Mouse (Mus musculus): Measurements from ENCODE around the gene Entpd6.
A peak's percentile ranks its signal among the peaks of the same experiment; 100 is the strongest.

Gene Entpd6

GRCm38 (mm10) chr2:150787234-150787771 lies 38.5 kb downstream of the Entpd6 start:
- DNase-seq, result peak; percentile 58

- DNase-seq, result peak; percentile 87
Observed at GRCm38 (mm10) chr2:150788768-150789550, 40.1 kb downstream of the Entpd6 start.

- DNase-seq, result no peak
Observed at GRCm38 (mm10) chr2:150793320-150793719, 44.5 kb downstream of the Entpd6 start.

GRCm38 (mm10) chr2:150798084-150798483 lies 49.2 kb downstream of the Entpd6 start:
- DNase-seq, result no peak

GRCm38 (mm10) chr2:150800616-150801015 lies 51.8 kb downstream of the Entpd6 start:
- no peak for DNase-seq

- DNase-seq, result peak; percentile 23
Observed at GRCm38 (mm10) chr2:150803035-150803434, 54.2 kb downstream of the Entpd6 start.

GRCm38 (mm10) chr2:150808381-150808780 lies 59.5 kb downstream of the Entpd6 start:
- no peak for DNase-seq

- DNase-seq, result no peak
Observed at GRCm38 (mm10) chr2:150808812-150809211, 60.0 kb downstream of the Entpd6 start.

- DNase-seq, result no peak
Observed at GRCm38 (mm10) chr2:150810603-150811002, 61.8 kb downstream of the Entpd6 start.

GRCm38 (mm10) chr2:150812816-150813215 lies 64.0 kb downstream of the Entpd6 start:
- no peak for DNase-seq

GRCm38 (mm10) chr2:150816676-150817402 lies 68.0 kb downstream of the Entpd6 start:
- no peak for DNase-seq

GRCm38 (mm10) chr2:150818742-150819141 lies 69.9 kb downstream of the Entpd6 start:
- no peak for DNase-seq

- DNase-seq, result no peak
Observed at GRCm38 (mm10) chr2:150820720-150821119, 71.9 kb downstream of the Entpd6 start.

Data from kidney, postnatal 10 days (tissue).